8 mouse cellular contexts compared by ENCODE assay signal in the genomic region with DNA sequence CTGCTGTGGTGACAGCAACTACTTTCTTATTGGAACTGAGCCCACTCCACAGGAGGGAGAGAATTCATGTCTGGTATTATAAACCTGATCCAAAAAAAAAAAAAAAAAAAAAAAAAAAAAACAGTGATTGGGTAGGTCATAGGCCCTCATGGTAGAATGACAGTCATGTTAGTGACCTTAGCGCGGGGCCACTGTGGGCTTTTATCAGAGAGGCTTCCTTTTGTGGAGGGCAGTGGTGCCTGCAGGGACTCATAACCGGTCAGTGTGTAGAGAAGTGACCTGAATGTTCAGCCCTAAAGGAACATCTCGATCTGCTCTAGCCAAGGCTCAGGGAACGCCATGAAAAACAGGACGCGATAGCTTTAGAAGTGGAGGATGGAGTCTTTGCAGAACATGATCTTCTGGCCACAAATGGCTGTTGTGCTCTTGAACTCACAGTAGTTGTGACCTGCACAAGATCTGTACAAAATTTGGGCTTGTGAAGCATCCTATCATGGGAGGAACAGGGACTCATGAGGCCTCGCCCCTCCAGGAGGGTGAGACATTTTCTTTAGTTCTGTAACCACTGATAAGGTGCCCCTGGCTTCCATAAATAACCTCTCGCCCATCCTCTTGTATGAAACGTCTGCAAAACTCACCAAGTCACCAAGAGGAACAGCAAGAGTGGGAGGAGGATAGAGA. TPM values are rescaled to one million over a fixed set of nuclear protein-coding genes. Genes with fewer than 3 reads are reported as not detected.
DNase-seq lines count a peak whose midpoint lies in the region; ATAC-seq and TF ChIP-seq lines count a peak whose summit lies in the region.
"Had no signal": no experiment of that assay in that cellular context is flagged by ENCODE, and none has a peak within 500 bp of the region (broad histone marks: within the 10 kb centered on the region; RNA-seq: fewer than 3 reads in every experiment).

No protein-coding gene starts in this region.

- 74% methylated on average over 10 of the region's 10 CpGs for WGBS in embryonic facial prominence, embryonic 12.5 days
- WGBS in limb, embryonic 15.5 days, result 77% methylated on average over 10 of the region's 10 CpGs
- 72% methylated on average over 10 of the region's 10 CpGs for WGBS in stomach, embryonic 15.5 days
- 83% methylated on average over 10 of the region's 10 CpGs for WGBS in hindbrain, postnatal 0 days

- peak overlapping the region; percentile 1 for H3K27ac ChIP-seq in embryonic facial prominence, embryonic 12.5 days
- peak overlapping the region; percentile 60; the same call in 1 of the 2 replicates for H3K27ac ChIP-seq in limb, embryonic 15.5 days
- peak overlapping the region; percentile 73; the same call in 1 of the 2 replicates for H3K27ac ChIP-seq in stomach, embryonic 15.5 days
- H3K27ac ChIP-seq in hindbrain, postnatal 0 days, result no peak overlapping the region

- no peak overlapping the region for H3K4me2 ChIP-seq in embryonic facial prominence, embryonic 12.5 days (replicated peaks)
- no peak overlapping the region for H3K4me2 ChIP-seq in limb, embryonic 15.5 days
- no peak overlapping the region for H3K4me2 ChIP-seq in stomach, embryonic 15.5 days
- no peak overlapping the region for H3K4me2 ChIP-seq in hindbrain, postnatal 0 days (ENCODE audit: low read depth, low read length)

- H3K4me3 ChIP-seq in embryonic facial prominence, embryonic 12.5 days, result no peak overlapping the region
- H3K4me3 ChIP-seq in limb, embryonic 15.5 days, result no peak overlapping the region
- H3K4me3 ChIP-seq in stomach, embryonic 15.5 days (replicated peaks), result no peak overlapping the region
- H3K4me3 ChIP-seq in hindbrain, postnatal 0 days (ENCODE audit: low read length), result no peak overlapping the region

- no peak for ATAC-seq in embryonic facial prominence, embryonic 12.5 days (ENCODE audit: insufficient number of reproducible peaks, insufficient read depth, low FRiP score, low TSS enrichment)
- no peak for ATAC-seq in limb, embryonic 15.5 days (ENCODE audit: insufficient number of reproducible peaks, low FRiP score, low TSS enrichment, low read depth)
- ATAC-seq in stomach, embryonic 15.5 days (ENCODE audit: insufficient read depth, low FRiP score, low read depth), result peak; percentile 67; the same call in 1 of the 2 replicates
- ATAC-seq in hindbrain, postnatal 0 days, result no peak

- H3K4me1 ChIP-seq in embryonic facial prominence, embryonic 12.5 days, result peaks cover 8% of the 10 kb centered on the region; the same call in 1 of the 2 replicates
- H3K4me1 ChIP-seq in limb, embryonic 15.5 days, result peaks cover 14% of the 10 kb centered on the region
- peaks cover 4% of the 10 kb centered on the region; the same call in 1 of the 2 replicates for H3K4me1 ChIP-seq in stomach, embryonic 15.5 days
- H3K4me1 ChIP-seq in hindbrain, postnatal 0 days (ENCODE audit: insufficient read depth, low read length), result no peaks in the 10 kb centered on the region

- no peaks in the 10 kb centered on the region for H3K9me3 ChIP-seq in embryonic facial prominence, embryonic 12.5 days
- no peaks in the 10 kb centered on the region for H3K9me3 ChIP-seq in limb, embryonic 15.5 days
- H3K9me3 ChIP-seq in stomach, embryonic 15.5 days, result no peaks in the 10 kb centered on the region
- H3K9me3 ChIP-seq in hindbrain, postnatal 0 days (ENCODE audit: low read length), result no peaks in the 10 kb centered on the region

- intact Hi-C loops in left cerebral cortex, postnatal 4 days (cut with DNase I), result no loop called here

- H3K27me3 ChIP-seq in embryonic facial prominence, embryonic 12.5 days, result no peaks in the 10 kb centered on the region
- no peaks in the 10 kb centered on the region for H3K27me3 ChIP-seq in limb, embryonic 15.5 days
- no peaks in the 10 kb centered on the region for H3K27me3 ChIP-seq in stomach, embryonic 15.5 days (replicated peaks)
- H3K27me3 ChIP-seq in hindbrain, postnatal 0 days (ENCODE audit: insufficient read depth, low read length), result no peaks in the 10 kb centered on the region

- DNase-seq in spleen, adult 12 weeks (ENCODE audit: low spot score), result peak; percentile 38
- DNase-seq in spleen, adult 18-20 months, result no peak
- DNase-seq in hindbrain, postnatal 0 days (ENCODE audit: low spot score), result no peak
- DNase-seq in left cerebral cortex, postnatal 4 days, result no peak
- DNase-seq: adrenal gland, adult 2 months had no signal

- peaks cover 21% of the 10 kb centered on the region for H3K36me3 ChIP-seq in embryonic facial prominence, embryonic 12.5 days
- H3K36me3 ChIP-seq in limb, embryonic 15.5 days, result peaks cover 9% of the 10 kb centered on the region
- H3K36me3 ChIP-seq in stomach, embryonic 15.5 days, result peaks cover 9% of the 10 kb centered on the region; the same call in 1 of the 2 replicates
- H3K36me3 ChIP-seq in hindbrain, postnatal 0 days (ENCODE audit: insufficient read depth, low read length), result no peaks in the 10 kb centered on the region

- no peak for TF ChIP-seq CTCF in hindbrain, postnatal 0 days (IDR thresholded peaks at IDR 0.05; ENCODE audit: low read depth)

- no peak overlapping the region for H3K9ac ChIP-seq in embryonic facial prominence, embryonic 12.5 days
- no peak overlapping the region for H3K9ac ChIP-seq in limb, embryonic 15.5 days
- H3K9ac ChIP-seq in stomach, embryonic 15.5 days, result no peak overlapping the region
- no peak overlapping the region for H3K9ac ChIP-seq in hindbrain, postnatal 0 days (replicated peaks; ENCODE audit: low read length)

RNA-seq across cellular contexts. Expression of gene Uba7, which starts 0.7 kb away (rescaled TPM):
- polyA plus RNA-seq in embryonic facial prominence, embryonic 12.5 days (2016; fragmentation: Nextera tagmentation; extraction: Ambion mirVana), result 24.6 and 25.0 TPM in 2 replicates
- 22.7 and 24.9 TPM in 2 replicates for polyA plus RNA-seq in limb, embryonic 15.5 days (2015; fragmentation: Nextera tagmentation; extraction: Ambion mirVana)
- polyA plus RNA-seq in stomach, embryonic 15.5 days (2015; fragmentation: Nextera tagmentation; extraction: Ambion mirVana), result 37.0 and 40.2 TPM in 2 replicates
- 6.0 and 12.8 TPM in 2 replicates for total RNA-seq in hindbrain, postnatal 0 days (2014; rRNA removed)
- polyA plus RNA-seq in hindbrain, postnatal 0 days (2015; fragmentation: Nextera tagmentation; extraction: Ambion mirVana), result 6.2 and 7.4 TPM in 2 replicates
- total RNA-seq in left cerebral cortex, postnatal 4 days (2021), result 1 to 10 TPM; 2.1 to 3.5 TPM

RNA-seq across cellular contexts. Expression of gene Gm20661, which starts 8.2 kb away (rescaled TPM):
- 8.8 and 11.0 TPM in 2 replicates for polyA plus RNA-seq in embryonic facial prominence, embryonic 12.5 days (2016; fragmentation: Nextera tagmentation; extraction: Ambion mirVana)
- 6.9 and 7.4 TPM in 2 replicates for polyA plus RNA-seq in limb, embryonic 15.5 days (2015; fragmentation: Nextera tagmentation; extraction: Ambion mirVana)
- 6.1 and 6.9 TPM in 2 replicates for polyA plus RNA-seq in stomach, embryonic 15.5 days (2015; fragmentation: Nextera tagmentation; extraction: Ambion mirVana)
- total RNA-seq in hindbrain, postnatal 0 days (2014; rRNA removed), result 0.18 and 0.78 TPM in 2 replicates
- polyA plus RNA-seq in hindbrain, postnatal 0 days (2015; fragmentation: Nextera tagmentation; extraction: Ambion mirVana), result 0.54 TPM in 1 of 2 replicates, not detected in the other
- 1 to 10 TPM in 1 of 2 experiments, under 1 TPM in 1; 0.44 to 1.3 TPM for total RNA-seq in left cerebral cortex, postnatal 4 days (2021)

RNA-seq across cellular contexts. Expression of gene Inka1, which starts 11.0 kb away (rescaled TPM):
- polyA plus RNA-seq in embryonic facial prominence, embryonic 12.5 days (2016; fragmentation: Nextera tagmentation; extraction: Ambion mirVana), result 97.0 and 98.9 TPM in 2 replicates
- 97.7 and 99.9 TPM in 2 replicates for polyA plus RNA-seq in limb, embryonic 15.5 days (2015; fragmentation: Nextera tagmentation; extraction: Ambion mirVana)
- 47.6 and 54.7 TPM in 2 replicates for polyA plus RNA-seq in stomach, embryonic 15.5 days (2015; fragmentation: Nextera tagmentation; extraction: Ambion mirVana)
- 5.5 and 7.3 TPM in 2 replicates for total RNA-seq in hindbrain, postnatal 0 days (2014; rRNA removed)
- polyA plus RNA-seq in hindbrain, postnatal 0 days (2015; fragmentation: Nextera tagmentation; extraction: Ambion mirVana), result 16.6 and 18.0 TPM in 2 replicates
- 10 to 100 TPM in 1 of 2 experiments, 1 to 10 TPM in 1; 9.4 to 10.4 TPM for total RNA-seq in left cerebral cortex, postnatal 4 days (2021)

RNA-seq across cellular contexts. Expression of gene Cdhr4, which starts 17.7 kb away (rescaled TPM):
- polyA plus RNA-seq in embryonic facial prominence, embryonic 12.5 days (2016; fragmentation: Nextera tagmentation; extraction: Ambion mirVana), result 14.6 and 16.2 TPM in 2 replicates
- 10.7 and 11.9 TPM in 2 replicates for polyA plus RNA-seq in limb, embryonic 15.5 days (2015; fragmentation: Nextera tagmentation; extraction: Ambion mirVana)
- 10.9 and 13.7 TPM in 2 replicates for polyA plus RNA-seq in stomach, embryonic 15.5 days (2015; fragmentation: Nextera tagmentation; extraction: Ambion mirVana)
- total RNA-seq in hindbrain, postnatal 0 days (2014; rRNA removed), result 1.2 and 1.5 TPM in 2 replicates
- 0.45 and 0.91 TPM in 2 replicates for polyA plus RNA-seq in hindbrain, postnatal 0 days (2015; fragmentation: Nextera tagmentation; extraction: Ambion mirVana)
- total RNA-seq in left cerebral cortex, postnatal 4 days (2021), result 1 to 10 TPM; 1.0 to 2.3 TPM

RNA-seq across cellular contexts. Expression of gene Gm20662, which starts 21.5 kb away (rescaled TPM):
- 0.51 and 0.85 TPM in 2 replicates for polyA plus RNA-seq in embryonic facial prominence, embryonic 12.5 days (2016; fragmentation: Nextera tagmentation; extraction: Ambion mirVana)
- polyA plus RNA-seq in limb, embryonic 15.5 days (2015; fragmentation: Nextera tagmentation; extraction: Ambion mirVana), result 0.10 and 0.51 TPM in 2 replicates
- polyA plus RNA-seq in stomach, embryonic 15.5 days (2015; fragmentation: Nextera tagmentation; extraction: Ambion mirVana), result 0.46 and 1.1 TPM in 2 replicates
- 3.3 TPM in 1 of 2 replicates, not detected in the other for total RNA-seq in hindbrain, postnatal 0 days (2014; rRNA removed)
- polyA plus RNA-seq in hindbrain, postnatal 0 days (2015; fragmentation: Nextera tagmentation; extraction: Ambion mirVana), result 0.81 TPM in 1 of 2 replicates, not detected in the other
- total RNA-seq in left cerebral cortex, postnatal 4 days (2021), result 1 to 10 TPM; 1.3 to 2.5 TPM
